Comparison of ENCODE assay signal across 28 mouse cellular contexts in genomic region chr7:46911250-46911649, GRCm38 (mm10). TPM values are rescaled to one million over a fixed set of nuclear protein-coding genes. Genes with fewer than 3 reads are reported as not detected.
DNase-seq lines count a peak whose midpoint lies in the region; ATAC-seq and TF ChIP-seq lines count a peak whose summit lies in the region.
"Had no signal": no experiment of that assay in that cellular context is flagged by ENCODE, and none has a peak within 500 bp of the region (broad histone marks: within the 10 kb centered on the region; RNA-seq: fewer than 3 reads in every experiment).

No protein-coding gene starts in this region.

- no peak overlapping the region for H3K4me2 ChIP-seq in intestine, embryonic 15.5 days (replicated peaks)
- H3K4me2 ChIP-seq: embryonic facial prominence, embryonic 13.5 days; embryonic facial prominence, embryonic 15.5 days; forebrain, embryonic 12.5 days; forebrain, embryonic 15.5 days had no signal

- peaks cover 0 to 4% of the 10 kb centered on the region in 2 experiments; a peak in 2 of 4 replicates for H3K4me1 ChIP-seq in MEL (ENCODE audit: control insufficient read depth in 1 of 2, insufficient read depth in 2 of 2, low read length in 2 of 2)
- no peaks in the 10 kb centered on the region for H3K4me1 ChIP-seq in intestine, embryonic 15.5 days (replicated peaks)
- H3K4me1 ChIP-seq: embryonic facial prominence, embryonic 13.5 days had no signal

- peaks cover 6% of the 10 kb centered on the region for H3K79me2 ChIP-seq in MEL (ENCODE audit: control insufficient read depth, insufficient read depth, low read length, poor library complexity)

- ATAC-seq in granulocyte monocyte progenitor cell, adult 5-6 weeks (replicated peaks; ENCODE audit: poor library complexity, severe bottlenecking) = peak; percentile 65
- peak; percentile 26; the same call in 1 of the 2 replicates for ATAC-seq in megakaryocyte progenitor cell, adult 5-6 weeks (replicated peaks; ENCODE audit: poor library complexity)
- ATAC-seq in intestine, embryonic 15.5 days = no peak
- ATAC-seq: CD4-positive, CD25-positive, alpha-beta regulatory T cell, adult 4 months; forebrain, embryonic 15.5 days; forebrain, postnatal 0 days had no signal

- 94% methylated on average over 3 of the region's 3 CpGs for WGBS in intestine, embryonic 15.5 days

- no peak overlapping the region for H3K27ac ChIP-seq in MEL (ENCODE audit: control insufficient read depth, low read depth, low read length)
- H3K27ac ChIP-seq in intestine, embryonic 15.5 days = no peak overlapping the region
- H3K27ac ChIP-seq: embryonic facial prominence, embryonic 13.5 days; embryonic facial prominence, embryonic 15.5 days; forebrain, embryonic 10.5 days; forebrain, embryonic 12.5 days; forebrain, embryonic 15.5 days had no signal

- TF ChIP-seq EP300 in MEL (IDR thresholded peaks at IDR 0.05; ENCODE audit: low read depth in 1 of 2, low read length in 2 of 2) = no peak

- H3K36me3 ChIP-seq in MEL (ENCODE audit: control insufficient read depth in 1 of 2, insufficient read depth in 2 of 2, low read length in 2 of 2) = peaks cover 0 to 16% of the 10 kb centered on the region in 2 experiments; a peak in 2 of 4 replicates
- H3K36me3 ChIP-seq in intestine, embryonic 15.5 days = peaks cover 21% of the 10 kb centered on the region

- no peak for TF ChIP-seq RAD21 in MEL (IDR thresholded peaks at IDR 0.05; ENCODE audit: low read depth, low read length)

- no peak for TF ChIP-seq POLR2A in MEL (IDR thresholded peaks at IDR 0.05; ENCODE audit: control insufficient read depth in 1 of 2, insufficient read depth in 1 of 2, low read depth in 1 of 2, low read length in 2 of 2, poor library complexity in 1 of 2)

- no peak overlapping the region for H3K9ac ChIP-seq in MEL (ENCODE audit: control insufficient read depth, low read depth, low read length, poor library complexity, severe bottlenecking)
- H3K9ac ChIP-seq in intestine, embryonic 15.5 days = no peak overlapping the region
- H3K9ac ChIP-seq: embryonic facial prominence, embryonic 13.5 days; embryonic facial prominence, embryonic 15.5 days; forebrain, embryonic 12.5 days; forebrain, embryonic 15.5 days; forebrain, postnatal 0 days had no signal

- peak; percentile 22 for DNase-seq in MEL (ENCODE audit: low read depth, low spot score)
- no peak for DNase-seq in kidney, postnatal 14 days
- no peak for DNase-seq in lung, postnatal 25 days (ENCODE audit: low spot score)
- DNase-seq: adrenal gland, adult 8-10 months; adrenal gland, postnatal 14 days; adrenal gland, postnatal 36 days; B cell, adult 2 months; cerebellum, adult 11-12 months; cerebellum, adult 2 months; cerebellum, adult 9-10 months; cerebellum, postnatal 10 days; cerebellum, postnatal 25 days; embryo, embryonic 11 days; forebrain, postnatal 0 days had no signal

- H3K27me3 ChIP-seq in MEL (ENCODE audit: control insufficient read depth in 1 of 2, insufficient read depth in 2 of 2, low read length in 2 of 2) = no peaks in the 10 kb centered on the region
- H3K27me3 ChIP-seq in intestine, embryonic 15.5 days (replicated peaks) = no peaks in the 10 kb centered on the region
- H3K27me3 ChIP-seq: CH12.LX; embryonic facial prominence, embryonic 13.5 days; embryonic facial prominence, embryonic 15.5 days; forebrain, embryonic 12.5 days; forebrain, embryonic 15.5 days had no signal

- H3K4me3 ChIP-seq in MEL (ENCODE audit: control insufficient read depth in 1 of 2, insufficient read depth in 1 of 2, low read depth in 2 of 2, low read length in 2 of 2) = no peak overlapping the region
- H3K4me3 ChIP-seq in intestine, embryonic 15.5 days (replicated peaks) = no peak overlapping the region
- H3K4me3 ChIP-seq: embryonic facial prominence, embryonic 13.5 days; embryonic facial prominence, embryonic 15.5 days; erythroblast, embryonic 14.5 days; forebrain, embryonic 10.5 days; forebrain, embryonic 12.5 days; forebrain, embryonic 15.5 days had no signal

- no peak for TF ChIP-seq CTCF in MEL (IDR thresholded peaks at IDR 0.05 in 2 of 3, conservative IDR thresholded peaks at IDR 0.05 in 1 of 3; ENCODE audit: control insufficient read depth in 1 of 3, insufficient read depth in 1 of 3, low read depth in 2 of 3, low read length in 3 of 3, poor library complexity in 1 of 3, severe bottlenecking in 1 of 3)

- H3K9me3 ChIP-seq in MEL (replicated peaks; ENCODE audit: insufficient read depth, low read length) = no peaks in the 10 kb centered on the region
- H3K9me3 ChIP-seq in intestine, embryonic 15.5 days = no peaks in the 10 kb centered on the region
- H3K9me3 ChIP-seq: embryonic facial prominence, embryonic 13.5 days; embryonic facial prominence, embryonic 15.5 days; forebrain, embryonic 10.5 days; forebrain, embryonic 12.5 days; forebrain, embryonic 15.5 days; G1E had no signal

TF ChIP-seq in MEL, 35 proteins besides CTCF, POLR2A, EP300 and RAD21:
- TF ChIP-seq UBTF (IDR thresholded peaks at IDR 0.05; ENCODE audit: borderline replicate concordance, insufficient read depth, low read depth, low read length) = no peak
- no peak for TF ChIP-seq ZNF384 (IDR thresholded peaks at IDR 0.05; ENCODE audit: low read depth, low read length)
- no peak for TF ChIP-seq TCF12 (IDR thresholded peaks at IDR 0.05; ENCODE audit: low read depth, low read length)
- no peak for TF ChIP-seq ZC3H11A (IDR thresholded peaks at IDR 0.05; ENCODE audit: low read depth, low read length)
- TF ChIP-seq CHD1 (IDR thresholded peaks at IDR 0.05; ENCODE audit: low read depth, low read length) = no peak
- TF ChIP-seq NRF1 (IDR thresholded peaks at IDR 0.05; ENCODE audit: insufficient read depth, low read depth, low read length, poor library complexity, severe bottlenecking) = no peak
- no peak for TF ChIP-seq E2F4 (IDR thresholded peaks at IDR 0.05; ENCODE audit: borderline replicate concordance, low read depth, low read length)
- no peak for TF ChIP-seq GATA1 (IDR thresholded peaks at IDR 0.05; ENCODE audit: low read depth, low read length)
- no peak for TF ChIP-seq MYB (IDR thresholded peaks at IDR 0.05; ENCODE audit: low read depth, low read length)
- TF ChIP-seq HCFC1 (IDR thresholded peaks at IDR 0.05; ENCODE audit: low read depth, low read length) = no peak

RNA-seq across cellular contexts. Expression of gene Tsg101, which starts 8.5 kb away (rescaled TPM):
- total RNA-seq in MEL (2012; rRNA removed) = 21.3 and 25.3 TPM in 2 replicates
- polyA plus RNA-seq in MEL (2012; ENCODE audit: insufficient read depth in 1 of 2, insufficient read length in 2 of 2, low read depth in 1 of 2, low replicate concordance in 2 of 2, missing spikeins in 1 of 2) = 10 to 100 TPM in 1 of 2 experiments, not detected in 1; 88.9 TPM
- 79.0 and 140 TPM in 2 replicates for total RNA-seq in granulocyte monocyte progenitor cell, adult 5-6 weeks (2014; fragmentation: Nextera tagmentation)
- 33.1 and 43.8 TPM in 2 replicates for total RNA-seq in granulocyte monocyte progenitor cell, adult 5-6 weeks (2017)
- total RNA-seq in megakaryocyte progenitor cell, adult 5-6 weeks (2015) = 97.5 and 107 TPM in 2 replicates
- 40.1 and 43.1 TPM in 2 replicates for total RNA-seq in megakaryocyte progenitor cell, adult 5-6 weeks (2017)
- 121 and 145 TPM in 2 replicates for polyA plus RNA-seq in intestine, embryonic 15.5 days (2015; fragmentation: Nextera tagmentation; extraction: Ambion mirVana)

RNA-seq across cellular contexts. Expression of gene Uevld, which starts 47.1 kb away (rescaled TPM):
- 1.9 and 2.8 TPM in 2 replicates for total RNA-seq in MEL (2012; rRNA removed)
- 1 to 10 TPM in 1 of 2 experiments, not detected in 1; 5.4 TPM for polyA plus RNA-seq in MEL (2012; ENCODE audit: insufficient read depth in 1 of 2, insufficient read length in 2 of 2, low read depth in 1 of 2, low replicate concordance in 2 of 2, missing spikeins in 1 of 2)
- 8.7 and 13.5 TPM in 2 replicates for total RNA-seq in granulocyte monocyte progenitor cell, adult 5-6 weeks (2014; fragmentation: Nextera tagmentation)
- 9.8 and 12.9 TPM in 2 replicates for total RNA-seq in granulocyte monocyte progenitor cell, adult 5-6 weeks (2017)
- total RNA-seq in megakaryocyte progenitor cell, adult 5-6 weeks (2015) = 15.5 and 19.6 TPM in 2 replicates
- 11.1 and 11.9 TPM in 2 replicates for total RNA-seq in megakaryocyte progenitor cell, adult 5-6 weeks (2017)
- polyA plus RNA-seq in intestine, embryonic 15.5 days (2015; fragmentation: Nextera tagmentation; extraction: Ambion mirVana) = 10.3 and 11.2 TPM in 2 replicates

RNA-seq across cellular contexts. Expression of gene Ldhc, which starts 50.2 kb away (rescaled TPM):
- not detected in 2 replicates for total RNA-seq in MEL (2012; rRNA removed)
- polyA plus RNA-seq in MEL (2012; ENCODE audit: insufficient read depth in 1 of 2, insufficient read length in 2 of 2, low read depth in 1 of 2, low replicate concordance in 2 of 2, missing spikeins in 1 of 2) = not detected
- 3.5 TPM in 1 of 2 replicates, not detected in the other for total RNA-seq in granulocyte monocyte progenitor cell, adult 5-6 weeks (2014; fragmentation: Nextera tagmentation)
- total RNA-seq in granulocyte monocyte progenitor cell, adult 5-6 weeks (2017) = 1.2 TPM in 1 of 2 replicates, not detected in the other
- 0.44 and 0.49 TPM in 2 replicates for total RNA-seq in megakaryocyte progenitor cell, adult 5-6 weeks (2015)
- 1.3 TPM in 1 of 2 replicates, not detected in the other for total RNA-seq in megakaryocyte progenitor cell, adult 5-6 weeks (2017)
- polyA plus RNA-seq in intestine, embryonic 15.5 days (2015; fragmentation: Nextera tagmentation; extraction: Ambion mirVana) = not detected in 2 replicates
- total RNA-seq: adrenal gland, adult 18-20 months; adrenal gland, adult 8-10 months; adrenal gland, postnatal 14 days; adrenal gland, postnatal 36 days; CH12.LX; forebrain, postnatal 0 days; G1E had no signal
- polyA plus RNA-seq: CD4-positive, CD25-positive, alpha-beta regulatory T cell, adult 4 months; cerebellum, adult 2 months; embryonic facial prominence, embryonic 11.5 days; embryonic facial prominence, embryonic 13.5 days; embryonic facial prominence, embryonic 15.5 days; forebrain, embryonic 12.5 days; forebrain, embryonic 15.5 days; forebrain, postnatal 0 days; G1E had no signal
